Mouse (Mus musculus): ENCODE data around the gene Slc43a1.
"Not testable (repeated sequence)": the region's sequence is repeated elsewhere in the genome, so short reads cannot be mapped to it uniquely, and the experiment has no call there.

DNA sequence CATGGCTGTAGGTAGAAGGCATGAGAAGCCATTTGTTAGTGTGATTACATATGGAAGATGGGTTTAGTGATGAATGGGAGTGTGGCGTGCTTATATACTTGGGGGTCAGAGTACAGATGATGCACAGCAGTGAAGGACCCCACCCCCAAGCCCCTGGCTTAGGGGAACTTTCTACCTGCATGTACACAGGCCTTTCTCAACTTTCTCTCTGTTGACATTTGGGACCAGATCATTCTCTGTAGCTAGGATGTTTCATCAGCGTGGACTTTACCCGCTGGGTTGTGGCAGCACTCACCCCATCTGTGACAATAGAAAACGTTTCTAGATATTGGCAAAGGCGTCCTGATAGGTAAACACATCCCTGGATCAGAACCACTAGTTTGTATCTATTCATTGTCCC, 37.4 kb upstream of the Slc43a1 start:
- not testable (repeated sequence) for TF ChIP-seq CTCF (IDR thresholded peaks at IDR 0.05; ENCODE audit: control insufficient read depth, insufficient read depth, low read length); POLR2A (IDR thresholded peaks at IDR 0.05; ENCODE audit: borderline replicate concordance, control insufficient read depth, low read depth, low read length)
